Mouse (Mus musculus): ENCODE results near the gene Cox5b.

GRCm38 (mm10) chr1:36665934-36666333, 25.3 kb upstream of the Cox5b start:
- no peak for TF ChIP-seq EP300 (optimal IDR thresholded peaks at IDR 0.05)
- no peak for TF ChIP-seq CTCF (IDR thresholded peaks at IDR 0.05; ENCODE audit: low read depth)
